Mouse (Mus musculus) cortical plate, adult 2 months (tissue): ENCODE measurements around the gene Cmtm2b.

ENCODE experiments used
- CTCF ChIP-seq: fragments of 200-500 bp; IDR thresholded peaks from 2 replicates; pipeline ENCODE4 v1.5.1; 2011; ENCODE audit warnings: mild to moderate bottlenecking, control low read depth, low read length; ENCODE audit not compliant: insufficient read depth; ENCODE audit errors: extremely low read depth
- POLR2A ChIP-seq: fragments of 200-500 bp; IDR thresholded peaks from 2 replicates; pipeline ENCODE4 v1.6.1; 2011; ENCODE audit warnings: mild to moderate bottlenecking, low read length, control low read depth; ENCODE audit not compliant: insufficient read depth; ENCODE audit errors: extremely low read depth

DNA sequence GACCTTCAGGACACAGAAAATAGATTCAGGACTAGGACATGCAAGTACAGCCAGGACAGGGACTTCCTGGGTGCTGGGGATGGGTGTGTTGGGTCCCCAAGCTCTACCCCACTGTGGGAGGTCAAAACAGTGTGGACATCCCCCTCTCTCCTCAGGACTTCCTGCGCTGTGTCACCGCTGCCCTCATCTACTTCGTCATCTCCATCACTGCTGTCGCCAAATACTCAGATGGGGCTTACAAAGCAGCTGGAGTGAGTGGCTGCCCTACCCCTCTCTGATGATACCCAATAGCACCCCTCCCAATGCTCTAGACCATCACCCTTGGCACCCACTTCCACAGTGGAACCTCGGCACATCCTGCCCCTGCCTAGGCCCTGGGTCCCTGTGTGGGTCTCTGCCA lies 22.6 kb downstream of the Cmtm2b start:
- TF ChIP-seq CTCF (no peak), POLR2A (no peak)
